Mouse (Mus musculus) megakaryocyte, embryonic 14.5 days (primary cell): Measurements from ENCODE around the gene Pdxdc1.

ENCODE experiments used
- FLI1 ChIP-seq: IDR thresholded peaks from 2 replicates; pipeline ENCODE4 v1.6.1; 2012; ENCODE audit warnings: low read length, inconsistent platforms, mixed read lengths
- GATA1 ChIP-seq: IDR thresholded peaks from 3 replicates; pipeline ENCODE4 v1.6.1; 2012; ENCODE audit warnings: mixed read lengths, low read length, inconsistent platforms, borderline replicate concordance

GRCm38 (mm10) chr16:13875483-13875882, 27.4 kb downstream of the Pdxdc1 start:
- no peak for TF ChIP-seq FLI1
- no peak for TF ChIP-seq GATA1
